Mouse (Mus musculus): ENCODE measurements at regions not wholly inside any gene's neighbourhood (a gene's known extent, or its start where the extent isn't known, plus 50 kb on each side); places are given as distances from the start of the nearest gene placed in this dataset.

DNA sequence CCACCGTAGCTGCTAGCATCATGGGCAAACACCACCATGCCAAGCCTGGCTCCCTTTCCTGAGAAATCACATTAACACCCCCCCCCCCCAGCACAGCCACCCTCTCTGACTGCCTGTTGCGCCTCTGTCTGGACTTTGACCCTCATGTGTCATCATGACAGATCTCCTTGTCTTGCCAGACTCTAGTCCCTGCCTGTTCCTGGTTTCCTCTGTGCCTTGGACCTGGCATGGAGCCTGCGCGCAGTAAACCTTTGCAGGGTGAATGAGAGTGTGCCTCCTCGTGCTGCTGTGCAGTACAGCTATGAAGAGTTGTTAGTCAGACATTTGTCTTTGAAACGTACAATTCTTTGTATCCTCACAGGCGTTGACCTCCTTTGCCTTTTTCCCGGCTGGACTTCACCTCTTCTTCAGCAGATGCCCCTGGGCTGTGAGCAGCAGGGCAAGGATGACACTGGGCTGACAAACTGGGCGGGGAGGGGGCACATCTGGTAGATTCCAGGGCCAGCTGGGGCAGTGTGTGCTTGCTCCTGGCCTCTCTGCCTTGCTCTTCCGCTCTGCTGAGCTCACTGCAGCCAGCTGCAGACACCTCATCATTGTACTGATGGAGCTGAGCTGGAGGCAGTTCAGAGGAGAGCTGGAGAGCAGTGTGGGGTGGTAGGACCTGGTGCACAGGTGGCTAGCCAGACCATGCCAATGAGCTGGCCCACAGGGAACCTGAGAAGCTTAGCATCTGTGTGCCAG lies 134.2 kb upstream of the Pja1 start:
- no peak for TF ChIP-seq CTCF (IDR thresholded peaks at IDR 0.05; ENCODE audit: low read depth)
- no peak for TF ChIP-seq EP300 (IDR thresholded peaks at IDR 0.05; ENCODE audit: low read depth)
